Mouse (Mus musculus) forebrain, embryonic 12.5 days (tissue): Measurements from ENCODE around the gene Stk16. TPM values are rescaled to one million over a fixed set of nuclear protein-coding genes. Genes with fewer than 3 reads are reported as not detected.

ENCODE experiments used
- ATAC-seq: fragments of 200-750 bp; cut with Nextera tagmentation; 2 replicates; pipeline ENCODE4 v1.8.0; 2017; ENCODE audit warnings: moderate TSS enrichment; ENCODE audit not compliant: low FRiP score
- H3K27ac ChIP-seq: fragments of 300-500 bp; sonication (generic); 2 replicates; pipeline ENCODE4 v1.5.1; 2016; ENCODE audit warnings: mild to moderate bottlenecking
- H3K27me3 ChIP-seq: fragments of 300-500 bp; sonication (generic); 2 replicates; pipeline ENCODE4 v1.6.1; 2016; ENCODE audit warnings: mild to moderate bottlenecking
- H3K36me3 ChIP-seq: fragments of 300-500 bp; sonication (generic); replicated peaks from 2 replicates; pipeline ENCODE4 v1.6.1; 2016; ENCODE audit warnings: mild to moderate bottlenecking
- H3K4me1 ChIP-seq: fragments of 300-500 bp; sonication (generic); 2 replicates; pipeline ENCODE4 v1.6.1; 2016
- H3K4me2 ChIP-seq: fragments of 300-500 bp; sonication (generic); 2 replicates; pipeline ENCODE4 v1.6.1; 2016; ENCODE audit warnings: mild to moderate bottlenecking, moderate library complexity
- H3K4me3 ChIP-seq: fragments of 300-500 bp; sonication (generic); replicated peaks from 2 replicates; pipeline ENCODE4 v1.5.1; 2016; ENCODE audit warnings: mild to moderate bottlenecking
- H3K9ac ChIP-seq: fragments of 300-500 bp; sonication (generic); 2 replicates; pipeline ENCODE4 v1.6.1; 2016; ENCODE audit warnings: mild to moderate bottlenecking
- H3K9me3 ChIP-seq: fragments of 300-500 bp; sonication (generic); 2 replicates; pipeline ENCODE4 v1.6.1; 2016
- WGBS: fragments of 180-500 bp; shearing (Covaris S2); methylation state at CpG from one replicate; pipeline ENCODE4 v1.1.7; 2016; 5-methylcytosine and 5-hydroxymethylcytosine counted together
- polyA plus RNA-seq: library from polyadenylated mRNA; unstranded; fragments of >200 nt; fragmentation: Nextera tagmentation; extraction: Ambion mirVana; gene quantifications from 2 replicates; pipeline ENCODE4 v1.2.1, GENCODE M21; 2016

Stk16 gene
- polyA plus RNA-seq, 1 experiment from 2014 or later = 132 TPM

DNA sequence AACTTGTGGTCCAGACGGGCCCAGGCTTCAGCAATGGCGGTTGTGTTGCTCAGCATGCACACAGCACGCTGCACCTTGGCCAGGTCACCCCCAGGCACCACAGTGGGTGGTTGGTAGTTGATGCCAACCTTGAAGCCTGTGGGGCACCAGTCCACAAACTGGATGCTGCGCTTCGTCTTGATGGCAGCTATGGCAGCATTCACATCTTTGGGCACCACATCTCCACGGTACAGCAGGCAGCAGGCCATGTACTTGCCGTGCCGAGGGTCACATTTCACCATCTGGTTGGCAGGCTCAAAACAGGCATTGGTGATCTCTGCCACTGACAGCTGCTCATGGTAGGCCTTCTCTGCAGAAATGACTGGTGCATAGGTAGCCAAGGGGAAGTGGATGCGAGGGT, 5.1 kb downstream of the Stk16 start:
- peaks cover 41% of the 10 kb centered on the region for H3K36me3 ChIP-seq
- H3K9ac ChIP-seq = no peak overlapping the region
- H3K4me1 ChIP-seq = peaks cover 37% of the 10 kb centered on the region
- peaks cover 51% of the 10 kb centered on the region for H3K27me3 ChIP-seq
- no peak overlapping the region for H3K27ac ChIP-seq
- no peak overlapping the region for H3K4me3 ChIP-seq
- H3K4me2 ChIP-seq = no peak overlapping the region
- no peaks in the 10 kb centered on the region for H3K9me3 ChIP-seq
- no peak for ATAC-seq
- WGBS = 94% methylated on average over 9 of the region's 9 CpGs

- peaks cover 39% of the 10 kb centered on the region for H3K36me3 ChIP-seq
- H3K9ac ChIP-seq = no peak overlapping the region
- no peak overlapping the region for H3K4me2 ChIP-seq
- WGBS = 85% methylated on average over 13 of the region's 13 CpGs
- no peak overlapping the region for H3K27ac ChIP-seq
- H3K27me3 ChIP-seq = peaks cover 63% of the 10 kb centered on the region
- H3K4me1 ChIP-seq = peaks cover 28% of the 10 kb centered on the region
- no peaks in the 10 kb centered on the region for H3K9me3 ChIP-seq
- H3K4me3 ChIP-seq = no peak overlapping the region
- no peak for ATAC-seq
These were observed 6.4 kb downstream of the Stk16 start for GRCm38 (mm10) chr1:75216797-75217585.

DNA sequence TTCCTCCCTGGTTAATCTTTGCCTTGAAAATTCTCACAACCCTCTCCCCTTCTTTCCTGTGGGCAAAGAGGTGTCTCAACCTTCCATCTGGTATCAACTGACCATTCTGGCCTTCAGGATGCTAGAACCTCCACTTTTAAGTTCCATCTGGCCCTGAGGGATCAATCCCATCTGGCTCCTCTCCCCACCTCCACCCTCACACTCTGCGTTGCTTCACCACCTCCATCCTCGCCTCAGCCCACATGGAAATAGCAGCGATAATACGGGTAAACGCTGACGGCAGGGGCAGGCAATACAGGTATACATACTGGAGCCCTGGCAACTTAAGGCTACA, 7.2 kb downstream of the Stk16 start:
- ATAC-seq = no peak
- no peaks in the 10 kb centered on the region for H3K9me3 ChIP-seq
- 1% methylated on average over 6 of the region's 6 CpGs for WGBS
- H3K27me3 ChIP-seq = peaks cover 72% of the 10 kb centered on the region
- H3K4me3 ChIP-seq = no peak overlapping the region; the same call in 1 of the 2 replicates
- no peak overlapping the region for H3K27ac ChIP-seq
- H3K4me1 ChIP-seq = peaks cover 19% of the 10 kb centered on the region
- peaks cover 32% of the 10 kb centered on the region for H3K36me3 ChIP-seq
- peak overlapping the region; percentile 91 for H3K4me2 ChIP-seq
- no peak overlapping the region for H3K9ac ChIP-seq

- peak; percentile 48 for ATAC-seq
- Histone ChIP-seq H3K4me3 (peak overlapping the region; percentile 50), H3K27ac (no peak overlapping the region), H3K27me3 (peaks cover 76% of the 10 kb centered on the region), H3K9me3 (no peaks in the 10 kb centered on the region), H3K9ac (peak overlapping the region; percentile 47; the same call in 1 of the 2 replicates), H3K36me3 (peaks cover 26% of the 10 kb centered on the region), H3K4me1 (peaks cover 17% of the 10 kb centered on the region), H3K4me2 (peak overlapping the region; percentile 91)
- WGBS = 2% methylated on average over 38 of the region's 38 CpGs
These were observed 7.8 kb downstream of the Stk16 start for GRCm38 (mm10) chr1:75218227-75219001.

- Histone ChIP-seq H3K4me1 (peaks cover 17% of the 10 kb centered on the region), H3K9me3 (no peaks in the 10 kb centered on the region), H3K27ac (no peak overlapping the region), H3K4me2 (peak overlapping the region; percentile 91), H3K9ac (peak overlapping the region; percentile 47), H3K27me3 (peaks cover 80% of the 10 kb centered on the region), H3K4me3 (peak overlapping the region; percentile 50), H3K36me3 (peaks cover 20% of the 10 kb centered on the region)
- WGBS = under 1% methylated on average over 24 of the region's 24 CpGs
- peak; percentile 87 for ATAC-seq
These were observed 8.4 kb downstream of the Stk16 start for GRCm38 (mm10) chr1:75219078-75219477.

DNA sequence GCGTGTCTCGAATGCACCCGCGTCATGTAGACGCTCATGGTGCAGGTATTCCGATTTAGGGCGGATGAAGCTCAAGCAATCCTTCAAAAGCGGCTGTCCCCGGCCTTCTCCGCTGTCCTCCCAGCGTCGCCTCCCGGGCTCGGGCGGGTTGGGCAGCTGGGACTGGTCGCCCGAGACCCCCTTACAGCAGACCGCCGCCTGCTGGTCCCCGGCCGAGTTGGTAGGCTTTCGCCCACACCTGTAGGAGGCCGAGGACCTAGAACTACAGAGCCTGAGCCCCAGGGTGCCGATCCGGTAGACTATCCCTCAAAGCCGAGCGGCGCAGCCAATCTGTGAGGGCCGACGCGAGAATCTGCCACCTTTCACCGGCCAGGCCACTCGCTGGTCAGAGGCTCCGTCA, 8.9 kb downstream of the Stk16 start, which contains the start of gene Tuba4a:
Tuba4a (minus strand) TSS at position 335 of the 400 bp plus-strand sequence.
- Histone ChIP-seq H3K36me3 (peaks cover 15% of the 10 kb centered on the region), H3K4me2 (peak within 1 kb of the TSS; percentile 91), H3K27ac (no peak within 1 kb of the TSS), H3K27me3 (peaks cover 80% of the 10 kb centered on the region), H3K4me3 (peak within 1 kb of the TSS; percentile 50), H3K4me1 (peaks cover 17% of the 10 kb centered on the region), H3K9ac (peak within 1 kb of the TSS; percentile 47), H3K9me3 (no peaks in the 10 kb centered on the region)
- under 1% methylated on average over 33 of the region's 34 CpGs for WGBS
- peak; percentile 55; the same call in 1 of the 2 replicates for ATAC-seq

DNA sequence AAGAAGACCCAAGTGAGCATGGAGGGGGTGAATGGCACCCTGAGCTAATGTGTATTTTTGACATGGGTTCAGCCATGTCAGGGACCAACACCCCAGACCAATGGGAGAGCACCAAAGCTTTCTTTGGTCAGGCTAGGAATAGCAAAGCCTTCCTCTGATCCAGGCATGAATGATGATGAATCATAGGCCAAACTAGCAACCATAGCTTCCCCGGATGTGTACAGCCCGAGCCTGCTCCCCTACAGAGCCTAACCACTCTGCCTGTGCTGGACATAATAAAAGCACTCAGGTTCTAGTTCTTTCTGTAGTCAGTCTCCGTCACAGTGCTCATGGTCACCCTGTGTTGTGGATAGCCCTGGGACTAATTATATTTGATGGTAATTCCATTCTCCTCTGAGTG, 10.9 kb downstream of the Stk16 start:
- no peak overlapping the region for H3K4me2 ChIP-seq
- 81% methylated on average over 3 of the region's 3 CpGs for WGBS
- H3K4me1 ChIP-seq = peaks cover 17% of the 10 kb centered on the region
- no peaks in the 10 kb centered on the region for H3K9me3 ChIP-seq
- H3K27me3 ChIP-seq = peaks cover 75% of the 10 kb centered on the region
- no peak for ATAC-seq
- H3K4me3 ChIP-seq = no peak overlapping the region
- H3K9ac ChIP-seq = no peak overlapping the region
- no peaks in the 10 kb centered on the region for H3K36me3 ChIP-seq
- no peak overlapping the region for H3K27ac ChIP-seq

DNA sequence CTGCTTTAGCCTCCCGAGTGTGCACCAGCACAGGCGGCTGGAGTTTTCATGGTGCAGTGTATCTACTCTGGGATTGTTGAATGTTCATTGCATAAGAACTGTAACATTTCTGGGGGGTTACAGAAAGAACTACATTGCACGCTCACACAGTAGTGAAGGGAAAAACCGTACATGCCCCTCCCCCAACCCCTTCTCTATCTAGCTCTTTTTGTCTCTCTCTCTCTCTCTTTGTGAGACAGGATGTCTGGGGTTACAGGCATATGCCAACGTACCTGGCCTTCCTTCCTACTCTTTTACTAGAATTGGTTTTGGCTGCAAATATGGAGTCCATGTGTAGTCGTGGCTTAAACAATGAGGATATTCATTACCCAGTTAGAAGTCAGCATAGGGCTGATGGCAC, 12.3 kb downstream of the Stk16 start:
- no peak overlapping the region for H3K27ac ChIP-seq
- H3K36me3 ChIP-seq = no peaks in the 10 kb centered on the region
- no peak overlapping the region for H3K4me2 ChIP-seq
- no peak for ATAC-seq
- 87% methylated on average over 6 of the region's 6 CpGs for WGBS
- peaks cover 67% of the 10 kb centered on the region for H3K27me3 ChIP-seq
- H3K4me3 ChIP-seq = no peak overlapping the region
- H3K9ac ChIP-seq = no peak overlapping the region
- peaks cover 17% of the 10 kb centered on the region for H3K4me1 ChIP-seq
- H3K9me3 ChIP-seq = no peaks in the 10 kb centered on the region

DNA sequence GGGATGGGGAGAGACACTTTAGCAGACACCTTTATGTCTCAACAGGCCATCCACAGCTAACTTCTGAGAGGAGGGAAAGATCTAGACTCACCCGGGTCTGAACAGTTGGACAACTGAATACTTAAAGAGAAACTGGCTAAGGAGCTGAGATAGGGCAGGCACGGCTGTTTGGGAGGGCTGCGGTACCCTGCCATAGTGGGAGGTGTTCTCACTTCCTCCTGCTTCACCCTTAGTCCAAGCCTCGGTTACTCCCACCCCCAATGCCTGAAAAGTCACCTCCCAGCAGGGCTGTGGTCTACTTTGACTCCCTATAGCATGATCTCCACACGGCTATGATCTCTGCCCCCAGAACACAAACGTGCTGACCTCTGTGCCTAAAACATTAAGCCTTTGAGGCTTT, 12.9 kb downstream of the Stk16 start:
- no peak overlapping the region for H3K9ac ChIP-seq
- peaks cover 12% of the 10 kb centered on the region for H3K4me1 ChIP-seq
- no peak overlapping the region for H3K27ac ChIP-seq
- ATAC-seq = no peak
- no peak overlapping the region for H3K4me2 ChIP-seq
- no peaks in the 10 kb centered on the region for H3K9me3 ChIP-seq
- H3K36me3 ChIP-seq = no peaks in the 10 kb centered on the region
- no peak overlapping the region for H3K4me3 ChIP-seq
- peaks cover 61% of the 10 kb centered on the region for H3K27me3 ChIP-seq
- WGBS = 74% methylated on average over 6 of the region's 6 CpGs

- Histone ChIP-seq H3K36me3 (no peaks in the 10 kb centered on the region), H3K4me1 (no peaks in the 10 kb centered on the region), H3K9ac (no peak overlapping the region), H3K4me2 (no peak overlapping the region), H3K27ac (no peak overlapping the region), H3K27me3 (peaks cover 41% of the 10 kb centered on the region), H3K4me3 (no peak overlapping the region), H3K9me3 (no peaks in the 10 kb centered on the region)
- 59% methylated on average over 3 of the region's 3 CpGs for WGBS
- no peak for ATAC-seq
These were observed 14.8 kb downstream of the Stk16 start for GRCm38 (mm10) chr1:75225473-75225872.

DNA sequence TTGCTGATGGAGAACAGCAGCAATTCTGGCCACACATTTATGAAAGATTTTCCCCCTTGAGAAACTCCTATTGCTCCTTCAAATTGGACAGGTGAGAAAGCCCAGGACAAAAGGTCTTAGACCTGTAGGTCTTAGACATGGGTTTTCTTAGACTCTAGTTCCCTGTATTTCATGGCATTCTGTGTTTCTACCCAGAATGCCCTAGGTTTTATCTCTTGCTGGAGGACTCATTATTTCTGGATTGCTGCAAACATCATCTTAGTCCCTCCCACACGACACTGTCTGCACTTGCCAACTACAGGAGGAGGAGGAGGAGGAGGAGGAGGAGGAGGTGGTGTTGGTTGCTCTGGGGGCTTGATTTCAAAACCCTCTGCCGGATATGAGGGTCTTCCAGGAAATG, 15.5 kb downstream of the Stk16 start:
- H3K4me1 ChIP-seq = no peaks in the 10 kb centered on the region
- no peak overlapping the region for H3K4me2 ChIP-seq
- WGBS = 64% methylated on average over 2 of the region's 2 CpGs
- H3K27ac ChIP-seq = no peak overlapping the region
- no peak overlapping the region for H3K4me3 ChIP-seq
- no peaks in the 10 kb centered on the region for H3K36me3 ChIP-seq
- no peaks in the 10 kb centered on the region for H3K9me3 ChIP-seq
- no peak for ATAC-seq
- H3K9ac ChIP-seq = no peak overlapping the region
- peaks cover 35% of the 10 kb centered on the region for H3K27me3 ChIP-seq

DNA sequence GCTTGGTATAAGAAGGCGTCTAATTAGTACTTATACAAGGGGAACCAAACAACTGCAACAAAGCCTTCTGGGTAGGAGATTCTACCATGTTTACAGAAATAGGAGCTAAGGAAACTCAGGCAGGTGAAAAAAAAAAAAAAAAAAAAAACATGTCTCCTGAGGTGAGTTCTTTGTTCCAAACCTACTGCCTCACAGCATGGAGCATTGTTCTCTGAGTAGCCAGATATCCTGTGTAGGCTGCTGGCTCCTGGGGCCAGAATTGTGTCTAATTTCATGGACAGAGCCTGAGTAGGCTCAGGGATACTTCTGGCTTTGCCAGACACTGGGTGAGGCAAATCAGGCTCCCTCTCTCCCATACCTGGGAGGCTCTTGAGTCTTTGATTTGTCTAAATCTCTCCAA, 17.0 kb downstream of the Stk16 start:
- WGBS = 71% methylated on average over 1 of the region's 1 CpGs
- Histone ChIP-seq H3K9ac (no peak overlapping the region), H3K36me3 (no peaks in the 10 kb centered on the region), H3K27me3 (peaks cover 20% of the 10 kb centered on the region), H3K4me1 (no peaks in the 10 kb centered on the region), H3K27ac (no peak overlapping the region), H3K4me2 (no peak overlapping the region), H3K9me3 (no peaks in the 10 kb centered on the region), H3K4me3 (no peak overlapping the region)
- no peak for ATAC-seq
